In the genomic region with DNA sequence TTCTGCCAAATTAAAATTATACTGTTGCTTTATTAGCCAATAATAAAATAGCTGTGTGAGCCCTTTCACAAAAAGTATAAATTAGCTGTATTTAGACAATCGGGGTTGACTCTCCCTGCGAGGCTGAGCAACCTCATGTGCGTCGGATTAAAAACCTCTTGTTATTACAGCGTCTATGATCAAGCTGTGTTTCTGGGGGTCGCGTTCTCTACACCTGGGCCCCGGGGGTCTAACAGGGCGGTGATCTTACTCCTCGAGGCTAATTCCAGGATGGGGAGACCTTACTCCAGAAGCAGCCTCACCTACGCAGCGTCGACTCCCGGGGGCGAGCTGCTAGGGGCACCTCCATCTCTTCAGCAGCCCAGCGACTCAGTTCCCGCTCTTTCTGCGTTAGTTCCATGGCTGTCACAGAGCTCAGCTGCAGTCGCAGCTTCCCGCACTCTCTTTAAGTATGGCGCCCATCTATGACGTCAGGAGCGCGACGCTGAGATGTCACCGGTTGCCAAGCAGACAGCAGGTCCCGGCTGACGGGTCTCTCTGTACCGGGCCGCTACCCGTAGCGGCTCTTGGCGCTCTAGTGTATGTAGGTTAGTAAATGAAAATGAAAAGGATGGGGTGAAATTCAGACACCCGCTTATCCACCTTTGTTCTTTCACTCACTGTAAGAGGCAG, we compare ENCODE assay signal across 7 mouse cellular contexts. TPM values are rescaled to one million over a fixed set of nuclear protein-coding genes. Genes with fewer than 3 reads are reported as not detected.
A peak's percentile ranks its signal among the peaks of the same experiment; 100 is the strongest.
DNase-seq lines count a peak whose midpoint lies in the region; ATAC-seq lines count a peak whose summit lies in the region.

TSS of gene Haus5 (minus strand) at position 466 of the 672 bp plus-strand sequence.

- intact Hi-C loops in gastrocnemius, postnatal 36 days (cut with DNase I): no loop called here
- intact Hi-C loops in left cerebral cortex, postnatal 36 days (cut with DNase I): loop anchor here (10.0 kb wide), 1 partner anchor 200 kb away; the partner anchor contains the start of gene Ffar1

- H3K4me3 ChIP-seq in intestine, embryonic 16.5 days (ENCODE audit: low read length): peak within 1 kb of the TSS; percentile 72
- peak within 1 kb of the TSS; percentile 57 for H3K4me3 ChIP-seq in midbrain, embryonic 11.5 days (ENCODE audit: low read depth, low read length)

- no peak within 1 kb of the TSS for H3K27ac ChIP-seq in intestine, embryonic 16.5 days (ENCODE audit: low read length)
- H3K27ac ChIP-seq in midbrain, embryonic 11.5 days (ENCODE audit: low read depth, low read length): no peak within 1 kb of the TSS

- H3K4me1 ChIP-seq in intestine, embryonic 16.5 days (ENCODE audit: control insufficient read depth, insufficient read depth, low read length): peaks cover 4% of the 10 kb centered on the region; the same call in 1 of the 2 replicates
- peaks cover 6% of the 10 kb centered on the region; the same call in 1 of the 2 replicates for H3K4me1 ChIP-seq in midbrain, embryonic 11.5 days (ENCODE audit: control insufficient read depth, insufficient read depth, low read length)

- under 1% methylated on average over 34 of the region's 34 CpGs for WGBS in intestine, embryonic 16.5 days
- under 1% methylated on average over 34 of the region's 34 CpGs for WGBS in midbrain, embryonic 11.5 days

- H3K27me3 ChIP-seq in intestine, embryonic 16.5 days (replicated peaks; ENCODE audit: control insufficient read depth, insufficient read depth, low read length): no peaks in the 10 kb centered on the region
- no peaks in the 10 kb centered on the region for H3K27me3 ChIP-seq in midbrain, embryonic 11.5 days (ENCODE audit: control insufficient read depth, insufficient read depth, low read length)

- peak; percentile 88 to 90 for DNase-seq in adrenal gland, adult 18-20 months (ENCODE audit: low spot score in 2 of 2)
- peak; percentile 95 for DNase-seq in embryo, embryonic 11 days
- DNase-seq in gastrocnemius, postnatal 36 days: peak; percentile 77 to 89
- DNase-seq in left cerebral cortex, postnatal 36 days (ENCODE audit: low spot score in 2 of 2): peak; percentile 85 to 91
- peak; percentile 99 for DNase-seq in midbrain, embryonic 11.5 days (ENCODE audit: low spot score, missing footprints)
- peak; percentile 92 for DNase-seq in skeletal muscle tissue, adult 2 months (ENCODE audit: low read depth, low spot score)

- peak within 1 kb of the TSS; percentile 89 for H3K4me2 ChIP-seq in intestine, embryonic 16.5 days (ENCODE audit: low read depth, low read length)
- peak within 1 kb of the TSS; percentile 78 for H3K4me2 ChIP-seq in midbrain, embryonic 11.5 days

- H3K9me3 ChIP-seq in intestine, embryonic 16.5 days (ENCODE audit: control insufficient read depth, low read length): no peaks in the 10 kb centered on the region
- H3K9me3 ChIP-seq in midbrain, embryonic 11.5 days (ENCODE audit: control insufficient read depth, low read length): no peaks in the 10 kb centered on the region

- peak; percentile 93 for ATAC-seq in intestine, embryonic 16.5 days
- peak; percentile 95 for ATAC-seq in midbrain, embryonic 11.5 days (ENCODE audit: low FRiP score)

- H3K9ac ChIP-seq in intestine, embryonic 16.5 days (ENCODE audit: low read depth, low read length): peak within 1 kb of the TSS; percentile 84
- H3K9ac ChIP-seq in midbrain, embryonic 11.5 days (ENCODE audit: low read length): peak within 1 kb of the TSS; percentile 54

- peaks cover 2% of the 10 kb centered on the region; the same call in 1 of the 2 replicates for H3K36me3 ChIP-seq in intestine, embryonic 16.5 days (ENCODE audit: control insufficient read depth, insufficient read depth, low read length)
- peaks cover 10% of the 10 kb centered on the region for H3K36me3 ChIP-seq in midbrain, embryonic 11.5 days (ENCODE audit: control insufficient read depth, insufficient read depth, low read length)

RNA-seq across cellular contexts. Expression of gene Haus5, which starts in this region (rescaled TPM):
- total RNA-seq in adrenal gland, adult 18-20 months (2021): 1 to 10 TPM; 6.9 to 7.9 TPM
- total RNA-seq in gastrocnemius, postnatal 36 days (2021): 1 to 10 TPM; 2.9 to 3.2 TPM
- 33.7 and 39.4 TPM in 2 replicates for polyA plus RNA-seq in intestine, embryonic 16.5 days (2015; fragmentation: Nextera tagmentation; extraction: Ambion mirVana)
- 1 to 10 TPM; 4.0 to 5.7 TPM for total RNA-seq in left cerebral cortex, postnatal 36 days (2021)
- 51.0 and 52.4 TPM in 2 replicates for polyA plus RNA-seq in midbrain, embryonic 11.5 days (2014; fragmentation: Nextera tagmentation; extraction: Ambion mirVana)
